Comparison of ENCODE assay signal across 24 mouse cellular contexts in the genomic region with DNA sequence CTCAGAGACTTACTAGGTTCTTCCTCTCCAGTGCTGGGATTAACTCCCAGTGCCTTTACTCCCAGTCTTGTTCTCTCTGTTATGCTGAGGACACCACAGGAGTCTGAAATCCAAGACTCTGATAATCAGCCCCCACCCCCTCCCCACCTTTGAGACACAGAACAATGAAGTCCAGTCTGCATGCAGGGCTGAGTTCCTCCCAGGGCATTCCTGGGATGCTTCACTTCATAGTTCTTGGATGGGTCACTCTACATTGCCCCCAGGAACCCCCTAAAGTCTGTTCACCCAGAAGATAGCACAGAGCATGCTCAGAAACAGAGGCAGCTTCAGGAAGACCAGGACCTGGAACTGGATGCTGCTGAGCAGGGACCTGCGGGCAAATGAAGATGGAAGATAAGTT. TPM values are rescaled to one million over a fixed set of nuclear protein-coding genes. Genes with fewer than 3 reads are reported as not detected.
"Had no signal": no experiment of that assay in that cellular context is flagged by ENCODE, and none has a peak within 500 bp of the region (broad histone marks: within the 10 kb centered on the region; RNA-seq: fewer than 3 reads in every experiment).

No protein-coding gene starts in this region.

- H3K4me3 ChIP-seq: kidney, embryonic 15.5 days; limb, embryonic 12.5 days; limb, embryonic 15.5 days; midbrain, embryonic 12.5 days; midbrain, embryonic 15.5 days; neural tube, embryonic 12.5 days; neural tube, embryonic 15.5 days; stomach, embryonic 15.5 days had no signal

- DNase-seq: left cerebral cortex, postnatal 4 days; lung, embryonic 14.5 days; right cerebral cortex, adult 18-20 months; right cerebral cortex, postnatal 25 days; spleen, adult 18-20 months had no signal

- H3K36me3 ChIP-seq: kidney, embryonic 15.5 days; limb, embryonic 12.5 days; limb, embryonic 15.5 days; midbrain, embryonic 12.5 days; midbrain, embryonic 15.5 days; neural tube, embryonic 12.5 days; neural tube, embryonic 15.5 days; stomach, embryonic 15.5 days had no signal

- H3K9me3 ChIP-seq: kidney, embryonic 15.5 days; limb, embryonic 12.5 days; limb, embryonic 15.5 days; midbrain, embryonic 12.5 days; midbrain, embryonic 15.5 days; neural tube, embryonic 12.5 days; neural tube, embryonic 15.5 days; stomach, embryonic 15.5 days had no signal

- H3K27ac ChIP-seq: kidney, embryonic 15.5 days; limb, embryonic 12.5 days; limb, embryonic 15.5 days; liver, embryonic 14.5 days; macrophage; midbrain, embryonic 12.5 days; midbrain, embryonic 15.5 days; neural tube, embryonic 12.5 days; neural tube, embryonic 15.5 days; stomach, embryonic 15.5 days had no signal

- H3K27me3 ChIP-seq: limb, embryonic 12.5 days; limb, embryonic 15.5 days; neural tube, embryonic 12.5 days; stomach, embryonic 15.5 days had no signal

- H3K4me1 ChIP-seq: kidney, embryonic 15.5 days; limb, embryonic 12.5 days; limb, embryonic 15.5 days; midbrain, embryonic 12.5 days; midbrain, embryonic 15.5 days; neural tube, embryonic 12.5 days; neural tube, embryonic 15.5 days; stomach, embryonic 15.5 days had no signal

RNA-seq across cellular contexts. Expression of a gene that starts 4.8 kb away (rescaled TPM):
- total RNA-seq: layer of hippocampus, postnatal 10 days; left cerebral cortex, postnatal 14 days had no signal
- polyA plus RNA-seq: kidney, embryonic 15.5 days; limb, embryonic 12.5 days; limb, embryonic 15.5 days; liver, embryonic 11.5 days; liver, postnatal 0 days; lung, embryonic 14.5 days; lung, postnatal 0 days; midbrain, embryonic 12.5 days; midbrain, embryonic 15.5 days; neural tube, embryonic 12.5 days; neural tube, embryonic 15.5 days; stomach, embryonic 15.5 days; thymus, postnatal 0 days had no signal

RNA-seq across cellular contexts. Expression of a gene that starts 9.0 kb away (rescaled TPM):
- total RNA-seq: layer of hippocampus, postnatal 10 days; left cerebral cortex, postnatal 14 days; left cerebral cortex, postnatal 4 days had no signal
- polyA plus RNA-seq: kidney, embryonic 15.5 days; limb, embryonic 12.5 days; lung, embryonic 14.5 days; midbrain, embryonic 12.5 days; midbrain, embryonic 15.5 days; neural tube, embryonic 12.5 days had no signal

RNA-seq across cellular contexts. Expression of a gene that starts 15.4 kb away (rescaled TPM):
- total RNA-seq: left cerebral cortex, postnatal 14 days had no signal
- polyA plus RNA-seq: kidney, embryonic 15.5 days; limb, embryonic 12.5 days; limb, embryonic 15.5 days; liver, embryonic 11.5 days; liver, postnatal 0 days; lung, embryonic 14.5 days; lung, postnatal 0 days; midbrain, embryonic 12.5 days; midbrain, embryonic 15.5 days; neural tube, embryonic 12.5 days; neural tube, embryonic 15.5 days; stomach, embryonic 15.5 days; thymus, postnatal 0 days had no signal

RNA-seq across cellular contexts. Expression of a gene that starts 26.2 kb away (rescaled TPM):
- total RNA-seq: layer of hippocampus, postnatal 10 days had no signal
- polyA plus RNA-seq: kidney, embryonic 15.5 days; limb, embryonic 12.5 days; limb, embryonic 15.5 days; liver, embryonic 11.5 days; liver, postnatal 0 days; lung, embryonic 14.5 days; lung, postnatal 0 days; midbrain, embryonic 12.5 days; midbrain, embryonic 15.5 days; neural tube, embryonic 12.5 days; neural tube, embryonic 15.5 days; stomach, embryonic 15.5 days had no signal

RNA-seq across cellular contexts. Expression of a gene that starts 37.0 kb away (rescaled TPM):
- total RNA-seq: layer of hippocampus, adult 8-10 months; layer of hippocampus, postnatal 10 days; left cerebral cortex, adult 8-10 months; left cerebral cortex, postnatal 14 days; left cerebral cortex, postnatal 4 days; megakaryocyte, adult 5-6 weeks had no signal
- polyA plus RNA-seq: kidney, embryonic 15.5 days; limb, embryonic 12.5 days; limb, embryonic 15.5 days; liver, embryonic 11.5 days; liver, embryonic 14.5 days; liver, postnatal 0 days; lung, embryonic 14.5 days; lung, postnatal 0 days; midbrain, embryonic 12.5 days; midbrain, embryonic 15.5 days; neural tube, embryonic 12.5 days; neural tube, embryonic 15.5 days; stomach, embryonic 15.5 days; thymus, postnatal 0 days had no signal
